Mouse (Mus musculus) liver, postnatal 0 days (tissue): ENCODE data around the gene Slc6a20a.

Experiments
- CTCF ChIP-seq: sonication (generic); IDR thresholded peaks from 2 replicates; pipeline ENCODE4 v1.5.1; 2016; ENCODE audit warnings: antibody characterized with exemption, low read depth
- EP300 ChIP-seq: IDR thresholded peaks from 2 replicates; pipeline ENCODE4 v1.6.1; 2016; ENCODE audit warnings: antibody characterized with exemption, low read depth, mild to moderate bottlenecking

DNA sequence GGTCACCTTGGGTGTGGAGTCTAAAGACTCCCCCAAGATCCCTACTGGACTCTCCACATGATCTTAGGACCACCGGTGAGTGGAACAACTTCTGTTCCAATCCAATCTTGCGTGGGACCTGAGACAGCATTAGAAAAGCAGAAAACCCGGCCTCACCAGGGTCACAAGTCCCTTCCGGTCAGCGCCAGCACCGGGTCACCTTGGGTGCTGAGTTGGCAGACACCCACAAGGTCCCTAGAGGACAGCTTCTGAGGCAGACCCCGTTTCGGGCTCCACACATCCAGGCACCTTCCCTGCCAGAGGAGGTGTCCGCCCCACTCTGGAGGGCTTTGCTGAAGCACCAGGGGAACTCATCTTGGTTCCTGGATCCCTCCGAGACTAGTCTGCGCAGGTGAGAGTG is 52.9 kb downstream of the Slc6a20a start:
- no peak for TF ChIP-seq CTCF
- no peak for TF ChIP-seq EP300
